Comparison of ENCODE assay signal across 13 mouse cellular contexts in genomic region chr2:132021616-132022015, GRCm38 (mm10). TPM values are rescaled to one million over a fixed set of nuclear protein-coding genes. Genes with fewer than 3 reads are reported as not detected.
DNase-seq lines count a peak whose midpoint lies in the region; ATAC-seq and TF ChIP-seq lines count a peak whose summit lies in the region.
"Had no signal": no experiment of that assay in that cellular context is flagged by ENCODE, and none has a peak within 500 bp of the region (broad histone marks: within the 10 kb centered on the region; RNA-seq: fewer than 3 reads in every experiment).

No protein-coding gene starts in this region.

- TF ChIP-seq EP300 in stomach, postnatal 0 days (optimal IDR thresholded peaks at IDR 0.05) = no peak

- no peak overlapping the region for H3K4me3 ChIP-seq in limb, embryonic 12.5 days (replicated peaks)
- H3K4me3 ChIP-seq in limb, embryonic 10.5 days = no peak overlapping the region
- H3K4me3 ChIP-seq in stomach, embryonic 14.5 days (ENCODE audit: low read depth, low read length) = no peak overlapping the region
- no peak overlapping the region for H3K4me3 ChIP-seq in stomach, postnatal 0 days (ENCODE audit: low read depth, low read length)
- H3K4me3 ChIP-seq in intestine, embryonic 16.5 days (ENCODE audit: low read length) = no peak overlapping the region
- H3K4me3 ChIP-seq: limb, embryonic 15.5 days had no signal

- no peak for TF ChIP-seq CTCF in stomach, postnatal 0 days (IDR thresholded peaks at IDR 0.05; ENCODE audit: low read depth)

- intact Hi-C loops in heart, postnatal 25 days (cut with DNase I) = no loop called here

- no peak overlapping the region for H3K4me2 ChIP-seq in limb, embryonic 12.5 days
- H3K4me2 ChIP-seq in stomach, embryonic 14.5 days (replicated peaks; ENCODE audit: low read depth, low read length) = no peak overlapping the region
- no peak overlapping the region for H3K4me2 ChIP-seq in stomach, postnatal 0 days (replicated peaks; ENCODE audit: low read depth)
- no peak overlapping the region for H3K4me2 ChIP-seq in intestine, embryonic 16.5 days (ENCODE audit: low read depth, low read length)
- H3K4me2 ChIP-seq: limb, embryonic 15.5 days had no signal

- H3K36me3 ChIP-seq in limb, embryonic 12.5 days = no peaks in the 10 kb centered on the region
- H3K36me3 ChIP-seq in limb, embryonic 10.5 days = no peaks in the 10 kb centered on the region
- H3K36me3 ChIP-seq in stomach, embryonic 14.5 days (ENCODE audit: control insufficient read depth, insufficient read depth, low read length) = no peaks in the 10 kb centered on the region
- no peaks in the 10 kb centered on the region for H3K36me3 ChIP-seq in stomach, postnatal 0 days (ENCODE audit: control insufficient read depth, insufficient read depth, low read length)
- no peaks in the 10 kb centered on the region for H3K36me3 ChIP-seq in intestine, embryonic 16.5 days (ENCODE audit: control insufficient read depth, insufficient read depth, low read length)
- H3K36me3 ChIP-seq: limb, embryonic 15.5 days had no signal

- H3K9ac ChIP-seq in limb, embryonic 12.5 days (replicated peaks) = no peak overlapping the region
- H3K9ac ChIP-seq in stomach, embryonic 14.5 days (replicated peaks; ENCODE audit: low read depth, low read length) = no peak overlapping the region
- no peak overlapping the region for H3K9ac ChIP-seq in stomach, postnatal 0 days (ENCODE audit: low read length)
- H3K9ac ChIP-seq in intestine, embryonic 16.5 days (ENCODE audit: low read depth, low read length) = no peak overlapping the region
- H3K9ac ChIP-seq: limb, embryonic 15.5 days had no signal

- ATAC-seq in limb, embryonic 12.5 days (ENCODE audit: insufficient number of reproducible peaks, insufficient read depth, low FRiP score, low TSS enrichment, low read depth) = no peak
- ATAC-seq in stomach, embryonic 14.5 days (ENCODE audit: insufficient number of reproducible peaks, insufficient read depth, low FRiP score, low read depth) = no peak
- no peak for ATAC-seq in stomach, postnatal 0 days (ENCODE audit: low FRiP score, low TSS enrichment)
- ATAC-seq in megakaryocyte-erythroid progenitor cell, adult 5-6 weeks (replicated peaks; ENCODE audit: low FRiP score, low TSS enrichment, poor library complexity, severe bottlenecking) = no peak
- no peak for ATAC-seq in intestine, embryonic 16.5 days

- WGBS in limb, embryonic 12.5 days = 78% methylated on average over 4 of the region's 4 CpGs
- WGBS in limb, embryonic 10.5 days = 85% methylated on average over 4 of the region's 4 CpGs
- 76% methylated on average over 4 of the region's 4 CpGs for WGBS in stomach, embryonic 14.5 days
- WGBS in stomach, postnatal 0 days = 78% methylated on average over 4 of the region's 4 CpGs
- WGBS in intestine, embryonic 16.5 days = 81% methylated on average over 4 of the region's 4 CpGs

- peaks cover 8% of the 10 kb centered on the region for H3K27me3 ChIP-seq in limb, embryonic 12.5 days
- peaks cover 8% of the 10 kb centered on the region for H3K27me3 ChIP-seq in limb, embryonic 10.5 days (ENCODE audit: low read depth, poor library complexity, severe bottlenecking)
- H3K27me3 ChIP-seq in stomach, embryonic 14.5 days (ENCODE audit: control insufficient read depth, insufficient read depth, low read length) = no peaks in the 10 kb centered on the region
- no peaks in the 10 kb centered on the region for H3K27me3 ChIP-seq in stomach, postnatal 0 days (ENCODE audit: control insufficient read depth, insufficient read depth, low read length)
- no peaks in the 10 kb centered on the region for H3K27me3 ChIP-seq in intestine, embryonic 16.5 days (replicated peaks; ENCODE audit: control insufficient read depth, insufficient read depth, low read length)

- H3K9me3 ChIP-seq in limb, embryonic 12.5 days = no peaks in the 10 kb centered on the region
- H3K9me3 ChIP-seq in limb, embryonic 10.5 days (replicated peaks) = no peaks in the 10 kb centered on the region
- no peaks in the 10 kb centered on the region for H3K9me3 ChIP-seq in stomach, embryonic 14.5 days (ENCODE audit: control insufficient read depth, low read depth, low read length)
- H3K9me3 ChIP-seq in stomach, postnatal 0 days (ENCODE audit: control insufficient read depth, low read length) = no peaks in the 10 kb centered on the region
- no peaks in the 10 kb centered on the region for H3K9me3 ChIP-seq in intestine, embryonic 16.5 days (ENCODE audit: control insufficient read depth, low read length)
- H3K9me3 ChIP-seq: limb, embryonic 15.5 days had no signal

- peak overlapping the region; percentile 41; the same call in 1 of the 2 replicates for H3K27ac ChIP-seq in limb, embryonic 12.5 days
- no peak overlapping the region for H3K27ac ChIP-seq in limb, embryonic 10.5 days
- peak overlapping the region; percentile 39; the same call in 1 of the 2 replicates for H3K27ac ChIP-seq in stomach, embryonic 14.5 days (ENCODE audit: low read length)
- no peak overlapping the region for H3K27ac ChIP-seq in stomach, postnatal 0 days (replicated peaks)
- no peak overlapping the region for H3K27ac ChIP-seq in intestine, embryonic 16.5 days (ENCODE audit: low read length)

- 0 out of 2 replicates have a peak, but pooled peaks cover 11% of the 10 kb centered on the region for H3K4me1 ChIP-seq in limb, embryonic 12.5 days (replicated peaks)
- H3K4me1 ChIP-seq in limb, embryonic 10.5 days = peaks cover 24% of the 10 kb centered on the region
- H3K4me1 ChIP-seq in stomach, embryonic 14.5 days (ENCODE audit: control insufficient read depth, insufficient read depth, low read length) = peaks cover 2% of the 10 kb centered on the region; the same call in 1 of the 2 replicates
- no peaks in the 10 kb centered on the region for H3K4me1 ChIP-seq in stomach, postnatal 0 days (replicated peaks; ENCODE audit: control insufficient read depth, insufficient read depth)
- peaks cover 9% of the 10 kb centered on the region; the same call in 1 of the 2 replicates for H3K4me1 ChIP-seq in intestine, embryonic 16.5 days (ENCODE audit: control insufficient read depth, insufficient read depth, low read length)
- H3K4me1 ChIP-seq: limb, embryonic 15.5 days had no signal

- DNase-seq in heart, adult 11 months = peak; percentile 83
- DNase-seq in heart, postnatal 25 days (ENCODE audit: low spot score) = no peak
- DNase-seq in limb, embryonic 10.5 days (ENCODE audit: low spot score) = no peak
- no peak for DNase-seq in stomach, postnatal 0 days (ENCODE audit: low spot score)
- DNase-seq: cerebellum, adult 9-11 months; embryo, embryonic 11 days; gastrocnemius, postnatal 36 days; kidney, adult 18-20 months had no signal

RNA-seq across cellular contexts. Expression of gene Rassf2, which starts 8.4 kb away (rescaled TPM):
- total RNA-seq in heart, postnatal 25 days (2021) = 10 to 100 TPM in 1 of 2 experiments, 1 to 10 TPM in 1; 8.2 to 10.4 TPM
- polyA plus RNA-seq in limb, embryonic 12.5 days (2016; fragmentation: Nextera tagmentation; extraction: Ambion mirVana) = 5.3 and 7.8 TPM in 2 replicates
- polyA plus RNA-seq in limb, embryonic 10.5 days (2016; fragmentation: Nextera tagmentation; extraction: Ambion mirVana) = 5.5 and 5.9 TPM in 2 replicates
- 13.6 and 13.8 TPM in 2 replicates for polyA plus RNA-seq in stomach, embryonic 14.5 days (2014; fragmentation: Nextera tagmentation; extraction: Ambion mirVana)
- 4.6 and 4.8 TPM in 2 replicates for polyA plus RNA-seq in stomach, postnatal 0 days (2015; fragmentation: Nextera tagmentation; extraction: Ambion mirVana)
- 4.3 and 10.8 TPM in 2 replicates for total RNA-seq in megakaryocyte-erythroid progenitor cell, adult 5-6 weeks (2014; fragmentation: Nextera tagmentation)
- total RNA-seq in megakaryocyte-erythroid progenitor cell, adult 5-6 weeks (2017) = 2.3 and 4.8 TPM in 2 replicates
- 8.2 and 9.0 TPM in 2 replicates for polyA plus RNA-seq in intestine, embryonic 16.5 days (2015; fragmentation: Nextera tagmentation; extraction: Ambion mirVana)

Comparison
In these comparisons a context has a peak if more than half of its experiments do, and no peak if none do; other contexts are left out.
1. H3K27ac ChIP-seq: peak in limb, embryonic 12.5 days (single experiment) and stomach, embryonic 14.5 days (single experiment); none in limb, embryonic 10.5 days (single experiment), stomach, postnatal 0 days (single experiment) and intestine, embryonic 16.5 days (single experiment).